Mouse (Mus musculus) lung, postnatal 0 days (tissue): ENCODE data around the gene Extl1. TPM values are rescaled to one million over a fixed set of nuclear protein-coding genes. Genes with fewer than 3 reads are reported as not detected.

ENCODE experiments used
- ATAC-seq: fragments of 200-750 bp; cut with Nextera tagmentation; 2 replicates; pipeline ENCODE4 v1.8.0; 2017; ENCODE audit warnings: moderate library complexity
- DNase-seq: peaks from one replicate; pipeline ENCODE4 v3.0.0-alpha.2; 2016; ENCODE audit warnings: low spot score
- H3K27ac ChIP-seq: fragments of 300-500 bp; sonication (generic); 2 replicates; pipeline ENCODE4 v1.5.1; 2014; ENCODE audit warnings: antibody characterized with exemption, mild to moderate bottlenecking, low read length, mixed read lengths
- H3K27me3 ChIP-seq: fragments of 300-500 bp; sonication (generic); replicated peaks from 2 replicates; pipeline ENCODE4 v1.6.1; 2014; ENCODE audit warnings: low read length, mixed read lengths; ENCODE audit not compliant: insufficient read depth
- H3K36me3 ChIP-seq: fragments of 300-500 bp; sonication (generic); 2 replicates; pipeline ENCODE4 v1.6.1; 2014; ENCODE audit warnings: low read length, mixed read lengths; ENCODE audit not compliant: insufficient read depth
- H3K4me1 ChIP-seq: fragments of 300-500 bp; sonication (generic); 2 replicates; pipeline ENCODE4 v1.6.1; 2014; ENCODE audit warnings: antibody characterized with exemption, low read depth, low read length, mixed read lengths; ENCODE audit not compliant: insufficient read depth
- H3K4me2 ChIP-seq: fragments of 300-500 bp; sonication (generic); replicated peaks from 2 replicates; pipeline ENCODE4 v1.6.1; 2014; ENCODE audit warnings: low read depth, mild to moderate bottlenecking, low read length, moderate library complexity, mixed read lengths
- H3K4me3 ChIP-seq: fragments of 300-500 bp; sonication (generic); 2 replicates; pipeline ENCODE4 v1.5.1; 2014; ENCODE audit warnings: low read depth, low read length
- H3K9ac ChIP-seq: fragments of 300-500 bp; sonication (generic); replicated peaks from 2 replicates; pipeline ENCODE4 v1.6.1; 2014; ENCODE audit warnings: low read depth, mild to moderate bottlenecking
- H3K9me3 ChIP-seq: fragments of 300-500 bp; sonication (generic); 2 replicates; pipeline ENCODE4 v1.6.1; 2016; ENCODE audit warnings: low read length, mixed read lengths
- CTCF ChIP-seq: IDR thresholded peaks from 2 replicates; pipeline ENCODE4 v1.5.1; 2016; ENCODE audit warnings: antibody characterized with exemption, mild to moderate bottlenecking
- EP300 ChIP-seq: IDR thresholded peaks from 2 replicates; pipeline ENCODE4 v1.6.1; 2016; ENCODE audit warnings: antibody characterized with exemption, mild to moderate bottlenecking, control low read depth
- WGBS: fragments of 180-500 bp; shearing (Covaris S2); extraction: QIAGEN DNeasy Blood & Tissue Kit; methylation state at CpG from one replicate; pipeline ENCODE4 v1.1.7; 2014; 5-methylcytosine and 5-hydroxymethylcytosine counted together
- polyA plus RNA-seq: library from polyadenylated mRNA; unstranded; fragments of >200 nt; fragmentation: Nextera tagmentation; extraction: Ambion mirVana; gene quantifications from 2 replicates; pipeline ENCODE4 v1.2.1, GENCODE M21; 2015

Gene Extl1
- polyA plus RNA-seq, 1 experiment from 2014 or later = 0.82 TPM

DNA sequence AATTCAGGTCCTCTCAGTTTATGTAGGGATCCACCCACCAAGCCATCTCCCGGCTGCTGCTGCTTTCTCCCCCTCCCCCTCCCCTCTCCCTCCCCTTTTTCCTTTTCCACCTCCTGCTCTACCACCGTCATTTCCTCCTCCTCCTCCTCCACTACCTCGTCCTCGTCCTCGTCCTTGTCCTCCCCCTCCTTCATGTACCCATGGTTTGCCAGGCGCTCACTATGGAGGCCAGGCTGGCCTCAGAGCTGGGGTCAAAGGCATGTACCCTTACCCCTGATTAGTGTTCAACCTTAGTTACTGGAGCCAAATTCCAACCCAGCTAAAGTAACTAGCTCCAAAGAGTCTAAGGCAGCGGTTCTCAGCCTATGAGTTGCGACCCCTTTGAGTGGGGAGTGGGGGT lies 55.5 kb downstream of the Extl1 start:
- H3K4me3 ChIP-seq = no peak overlapping the region
- no peak for DNase-seq
- no peak for TF ChIP-seq CTCF
- no peak for TF ChIP-seq EP300
- no peaks in the 10 kb centered on the region for H3K4me1 ChIP-seq
- H3K27me3 ChIP-seq = no peaks in the 10 kb centered on the region
- WGBS = 51% methylated on average over 7 of the region's 8 CpGs
- no peak overlapping the region for H3K4me2 ChIP-seq
- no peak overlapping the region for H3K9ac ChIP-seq
- H3K36me3 ChIP-seq = no peaks in the 10 kb centered on the region
- H3K9me3 ChIP-seq = no peaks in the 10 kb centered on the region
- no peak for ATAC-seq
- no peak overlapping the region for H3K27ac ChIP-seq

DNA sequence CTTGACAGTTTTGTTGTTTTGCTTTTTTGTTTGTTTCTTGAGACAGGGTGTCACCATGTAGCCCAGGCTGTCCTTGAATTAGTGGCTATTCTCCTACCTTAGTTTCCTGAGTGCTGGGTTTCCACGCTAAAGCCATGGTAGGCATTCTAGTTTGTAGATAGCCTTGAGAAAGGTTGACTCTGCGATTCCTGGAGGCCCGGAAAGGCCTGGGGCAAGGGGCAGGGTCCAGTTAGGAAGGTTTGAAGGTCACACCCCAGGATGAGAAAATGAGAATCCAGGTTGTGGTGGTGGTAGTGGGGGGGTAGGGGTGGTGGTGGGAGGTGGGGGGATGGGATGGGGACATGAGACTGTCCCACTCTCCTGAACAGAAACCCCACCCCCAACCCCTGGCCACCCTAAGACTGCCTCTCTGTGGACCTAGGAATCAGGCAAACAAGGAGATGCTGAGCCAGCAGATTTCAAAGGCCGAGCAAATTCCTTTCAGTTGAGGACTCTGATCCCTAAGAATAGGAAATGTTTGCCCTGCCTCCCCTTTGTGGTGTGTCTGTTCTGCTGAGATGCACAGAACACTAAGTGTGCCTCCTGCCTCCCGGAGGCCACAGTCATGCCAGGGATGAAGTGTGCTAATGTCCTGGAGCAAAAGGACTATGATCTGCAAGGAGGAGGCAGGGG lies 56.7 kb downstream of the Extl1 start:
- Histone ChIP-seq H3K4me1 (no peaks in the 10 kb centered on the region), H3K9me3 (no peaks in the 10 kb centered on the region), H3K27me3 (no peaks in the 10 kb centered on the region), H3K36me3 (no peaks in the 10 kb centered on the region), H3K9ac (no peak overlapping the region), H3K4me2 (no peak overlapping the region), H3K4me3 (no peak overlapping the region), H3K27ac (no peak overlapping the region)
- DNase-seq = no peak
- no peak for ATAC-seq
- no peak for TF ChIP-seq CTCF
- no peak for TF ChIP-seq EP300
- WGBS = 55% methylated on average over 5 of the region's 5 CpGs

GRCm38 (mm10) chr4:134324655-134325054 lies 59.0 kb downstream of the Extl1 start:
- Histone ChIP-seq H3K4me2 (no peak overlapping the region), H3K36me3 (no peaks in the 10 kb centered on the region), H3K27ac (no peak overlapping the region), H3K9ac (no peak overlapping the region), H3K27me3 (no peaks in the 10 kb centered on the region), H3K4me1 (no peaks in the 10 kb centered on the region), H3K9me3 (no peaks in the 10 kb centered on the region), H3K4me3 (no peak overlapping the region)
- DNase-seq = no peak
- ATAC-seq = no peak
- TF ChIP-seq CTCF = no peak
- TF ChIP-seq EP300 = no peak
- 30% methylated on average over 5 of the region's 5 CpGs for WGBS

GRCm38 (mm10) chr4:134321524-134321923 lies 62.1 kb downstream of the Extl1 start:
- Histone ChIP-seq H3K9me3 (no peaks in the 10 kb centered on the region), H3K4me2 (no peak overlapping the region), H3K36me3 (no peaks in the 10 kb centered on the region), H3K4me1 (no peaks in the 10 kb centered on the region), H3K27ac (no peak overlapping the region), H3K4me3 (no peak overlapping the region), H3K9ac (no peak overlapping the region), H3K27me3 (no peaks in the 10 kb centered on the region)
- WGBS = 58% methylated on average over 3 of the region's 3 CpGs
- DNase-seq = no peak
- no peak for ATAC-seq
- TF ChIP-seq CTCF = peak; percentile 37; the same call in 1 of the 2 replicates
- no peak for TF ChIP-seq EP300

DNA sequence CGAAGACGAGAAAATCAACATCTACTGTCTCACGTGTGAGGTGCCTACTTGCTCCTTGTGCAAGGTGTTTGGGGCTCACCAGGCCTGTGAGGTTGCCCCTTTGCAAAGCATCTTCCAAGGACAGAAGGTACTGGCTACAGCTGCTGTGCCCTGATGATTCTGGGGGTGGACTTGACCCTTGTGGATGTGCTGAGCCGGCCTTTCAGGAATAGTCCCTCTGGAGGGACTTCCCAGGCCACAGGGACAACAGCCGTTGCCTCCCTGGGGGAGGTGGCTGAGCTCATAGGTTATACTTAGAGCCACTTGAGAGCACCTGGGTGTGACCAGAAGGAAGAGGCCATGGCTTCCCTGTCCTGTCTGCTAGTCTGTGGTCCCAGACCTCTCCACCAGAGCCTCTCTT lies 64.0 kb downstream of the Extl1 start:
- no peak for TF ChIP-seq CTCF
- no peak for TF ChIP-seq EP300
- Histone ChIP-seq H3K36me3 (no peaks in the 10 kb centered on the region), H3K9ac (no peak overlapping the region), H3K4me3 (no peak overlapping the region), H3K9me3 (no peaks in the 10 kb centered on the region), H3K4me2 (no peak overlapping the region), H3K27me3 (no peaks in the 10 kb centered on the region), H3K27ac (no peak overlapping the region), H3K4me1 (no peaks in the 10 kb centered on the region)
- no peak for ATAC-seq
- DNase-seq = no peak
- WGBS = 73% methylated on average over 5 of the region's 5 CpGs

DNA sequence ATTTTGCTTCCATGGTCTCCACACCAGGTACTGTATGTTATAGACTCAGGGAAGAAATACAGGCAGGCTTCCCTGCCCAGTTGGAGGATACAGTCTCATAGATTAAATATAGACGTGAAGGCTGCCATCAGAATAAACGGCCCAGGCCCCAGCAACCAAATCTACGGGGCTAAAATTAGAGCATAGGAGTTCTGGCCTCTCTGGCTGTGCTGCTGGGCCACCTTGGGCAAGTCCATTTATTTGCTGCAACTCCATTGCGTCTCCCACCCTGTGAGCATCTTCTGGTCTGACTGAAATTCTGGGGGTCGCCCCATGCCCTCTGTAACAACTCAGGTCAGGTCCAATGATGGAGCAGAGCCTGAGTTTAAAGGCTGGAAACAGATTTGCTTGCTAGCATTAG lies 64.6 kb downstream of the Extl1 start:
- Histone ChIP-seq H3K4me3 (no peak overlapping the region), H3K9ac (no peak overlapping the region), H3K27me3 (no peaks in the 10 kb centered on the region), H3K27ac (no peak overlapping the region), H3K9me3 (no peaks in the 10 kb centered on the region), H3K36me3 (no peaks in the 10 kb centered on the region), H3K4me2 (no peak overlapping the region), H3K4me1 (no peaks in the 10 kb centered on the region)
- no peak for DNase-seq
- 86% methylated on average over 5 of the region's 5 CpGs for WGBS
- no peak for ATAC-seq
- TF ChIP-seq EP300 (no peak), CTCF (no peak)

DNA sequence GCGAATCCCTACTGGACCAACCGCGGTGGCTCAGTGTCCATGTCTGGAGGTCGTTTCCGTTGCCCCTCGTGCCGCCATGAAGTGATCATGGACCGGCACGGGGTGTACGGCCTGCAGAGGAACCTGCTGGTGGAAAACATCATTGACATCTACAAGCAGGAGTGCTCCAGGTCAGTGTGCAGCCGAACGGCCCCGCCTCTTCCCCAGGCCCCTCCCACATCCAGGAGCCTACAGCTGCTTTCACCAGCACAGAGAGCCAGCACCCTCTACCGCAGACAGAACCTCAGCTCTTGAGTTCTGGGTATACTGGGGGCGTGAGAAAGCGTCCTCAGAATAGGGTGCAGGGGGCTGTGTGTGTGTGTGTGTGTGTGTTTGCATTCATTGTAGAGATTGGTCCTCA lies 67.3 kb downstream of the Extl1 start:
- ATAC-seq (peak; percentile 38; the same call in 1 of the 2 replicates), DNase-seq (peak; percentile 26)
- H3K9me3 ChIP-seq = no peaks in the 10 kb centered on the region
- H3K4me3 ChIP-seq = no peak overlapping the region
- no peaks in the 10 kb centered on the region for H3K4me1 ChIP-seq
- no peaks in the 10 kb centered on the region for H3K36me3 ChIP-seq
- H3K9ac ChIP-seq = no peak overlapping the region
- no peak overlapping the region for H3K27ac ChIP-seq
- TF ChIP-seq EP300 = no peak
- TF ChIP-seq CTCF = no peak
- H3K4me2 ChIP-seq = no peak overlapping the region
- no peaks in the 10 kb centered on the region for H3K27me3 ChIP-seq
- WGBS = 51% methylated on average over 15 of the region's 16 CpGs
